Mouse (Mus musculus): ENCODE results near the gene Atxn10. TPM values are rescaled to one million over a fixed set of nuclear protein-coding genes. Genes with fewer than 3 reads are reported as not detected.

The Atxn10 gene
- polyA plus RNA-seq, 1 experiment = 216 TPM

DNA sequence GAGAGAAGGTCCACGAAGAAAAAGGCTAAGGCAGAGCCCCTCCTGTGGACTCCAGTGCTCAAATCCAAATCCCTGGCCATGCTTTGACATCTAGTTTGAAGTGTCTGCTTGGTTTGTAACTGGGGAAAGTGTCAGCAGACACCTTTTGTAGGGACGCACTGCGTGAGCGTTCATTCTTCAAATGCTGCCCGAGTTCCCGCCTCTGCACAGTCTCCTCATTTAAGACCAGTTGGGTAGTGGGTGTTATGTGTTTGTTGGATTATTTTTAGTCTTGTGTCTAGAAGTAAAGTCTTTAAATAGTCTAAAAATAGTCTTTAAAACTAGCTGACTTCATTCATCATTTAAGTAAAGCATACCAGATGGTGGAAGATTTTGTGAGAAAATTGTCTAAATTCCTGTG lies 92.1 kb downstream of the Atxn10 start:
- peaks cover 20% of the 10 kb centered on the region for H3K79me2 ChIP-seq (ENCODE audit: control insufficient read depth, insufficient read depth)
- H3K27me3 ChIP-seq (ENCODE audit: control insufficient read depth, insufficient read depth, insufficient read length) = no peaks in the 10 kb centered on the region
- no peak overlapping the region for H3ac ChIP-seq (ENCODE audit: control insufficient read depth, insufficient read length)
- no peak overlapping the region for H3K4me3 ChIP-seq
- H3K4me2 ChIP-seq (ENCODE audit: low read depth) = no peak overlapping the region
- TF ChIP-seq CEBPB (IDR thresholded peaks at IDR 0.05; ENCODE audit: insufficient read depth, poor library complexity, severe bottlenecking) (no peak), REST (IDR thresholded peaks at IDR 0.05; ENCODE audit: insufficient read depth, insufficient read length) (no peak), TCF3 (IDR thresholded peaks at IDR 0.05; ENCODE audit: insufficient read length, low read depth) (no peak), MAX (IDR thresholded peaks at IDR 0.05; ENCODE audit: low read depth) (no peak), USF1 (IDR thresholded peaks at IDR 0.05; ENCODE audit: low read depth) (no peak), POLR2AphosphoS2 (IDR thresholded peaks at IDR 0.05; ENCODE audit: insufficient read length, low read depth) (no peak), E2F4 (IDR thresholded peaks at IDR 0.05; ENCODE audit: insufficient read depth) (no peak), MYOG (IDR thresholded peaks at IDR 0.05; ENCODE audit: control insufficient read depth in 1 of 3, insufficient read depth in 1 of 3, insufficient read length in 2 of 3, low read depth in 2 of 3) (no peak), POLR2A (IDR thresholded peaks at IDR 0.05; ENCODE audit: insufficient read length, low read depth) (no peak), SRF (IDR thresholded peaks at IDR 0.05; ENCODE audit: control insufficient read depth, insufficient read length, low read depth) (no peak), MYOD1 (IDR thresholded peaks at IDR 0.05; ENCODE audit: control insufficient read depth in 1 of 3, insufficient read length in 2 of 3, low read depth in 2 of 3) (no peak), TCF12 (IDR thresholded peaks at IDR 0.05; ENCODE audit: insufficient read depth, poor library complexity, severe bottlenecking) (no peak)
- H3K36me3 ChIP-seq (ENCODE audit: control insufficient read depth, insufficient read depth) = no peaks in the 10 kb centered on the region

DNA sequence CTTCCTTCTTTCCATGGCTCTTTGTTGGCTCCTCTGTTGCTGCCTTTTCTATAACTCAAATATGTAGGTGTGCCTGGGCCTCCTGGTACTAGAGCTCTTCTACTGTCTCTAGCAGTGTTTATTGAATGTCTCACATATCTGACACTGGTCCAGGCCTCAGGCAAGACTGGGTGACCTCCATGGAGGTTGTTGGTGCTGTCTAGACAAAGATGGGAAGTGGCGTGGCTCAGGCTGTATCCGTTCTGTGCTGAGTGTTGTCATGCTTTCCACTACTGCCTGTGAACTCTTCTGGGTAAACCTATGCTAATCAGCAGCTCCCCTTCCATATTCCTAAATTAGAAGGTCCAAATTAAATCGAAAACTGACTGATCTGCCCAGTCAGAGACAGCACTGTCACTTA lies 106.5 kb downstream of the Atxn10 start:
- Histone ChIP-seq H3K79me2 (ENCODE audit: control insufficient read depth, insufficient read depth) (no peaks in the 10 kb centered on the region), H3K27me3 (ENCODE audit: control insufficient read depth, insufficient read depth, insufficient read length) (no peaks in the 10 kb centered on the region), H3K36me3 (ENCODE audit: control insufficient read depth, insufficient read depth) (peaks cover 28% of the 10 kb centered on the region), H3ac (ENCODE audit: control insufficient read depth, insufficient read length) (no peak overlapping the region), H3K4me3 (no peak overlapping the region), H3K4me2 (ENCODE audit: low read depth) (no peak overlapping the region)
- TF ChIP-seq TCF12 (IDR thresholded peaks at IDR 0.05; ENCODE audit: insufficient read depth, poor library complexity, severe bottlenecking) = no peak
- TF ChIP-seq E2F4 (IDR thresholded peaks at IDR 0.05; ENCODE audit: insufficient read depth) = no peak
- TF ChIP-seq MAX (IDR thresholded peaks at IDR 0.05; ENCODE audit: low read depth) = no peak
- TF ChIP-seq MYOG (IDR thresholded peaks at IDR 0.05; ENCODE audit: control insufficient read depth in 1 of 3, insufficient read depth in 1 of 3, insufficient read length in 2 of 3, low read depth in 2 of 3) = no peak
- no peak for TF ChIP-seq POLR2A (IDR thresholded peaks at IDR 0.05; ENCODE audit: insufficient read length, low read depth)
- no peak for TF ChIP-seq MYOD1 (IDR thresholded peaks at IDR 0.05; ENCODE audit: control insufficient read depth in 1 of 3, insufficient read length in 2 of 3, low read depth in 2 of 3)
- TF ChIP-seq POLR2AphosphoS2 (IDR thresholded peaks at IDR 0.05; ENCODE audit: insufficient read length, low read depth) = no peak
- no peak for TF ChIP-seq SRF (IDR thresholded peaks at IDR 0.05; ENCODE audit: control insufficient read depth, insufficient read length, low read depth)
- no peak for TF ChIP-seq USF1 (IDR thresholded peaks at IDR 0.05; ENCODE audit: low read depth)
- TF ChIP-seq CEBPB (IDR thresholded peaks at IDR 0.05; ENCODE audit: insufficient read depth, poor library complexity, severe bottlenecking) = no peak
- TF ChIP-seq REST (IDR thresholded peaks at IDR 0.05; ENCODE audit: insufficient read depth, insufficient read length) = no peak
- TF ChIP-seq TCF3 (IDR thresholded peaks at IDR 0.05; ENCODE audit: insufficient read length, low read depth) = no peak

DNA sequence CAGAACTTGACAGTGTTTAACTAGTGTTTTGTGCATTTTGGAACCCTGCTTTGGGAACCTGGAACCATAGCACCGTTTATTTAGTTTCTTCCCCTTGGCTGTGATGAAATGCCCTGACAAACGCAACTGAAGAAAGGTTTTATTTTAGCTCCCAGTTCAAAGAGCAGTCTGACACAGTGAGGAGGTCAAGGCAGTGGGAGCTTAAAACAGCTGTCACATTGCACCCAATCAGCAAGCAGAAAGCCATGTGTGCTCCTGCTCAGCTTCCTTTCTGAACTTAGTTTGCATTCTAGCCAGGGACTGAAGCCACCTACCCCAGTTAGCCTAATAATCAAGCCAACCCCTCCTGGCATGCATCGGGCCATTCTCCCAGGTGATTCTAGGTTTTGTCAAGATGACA lies 110.6 kb downstream of the Atxn10 start:
- Histone ChIP-seq H3K27me3 (ENCODE audit: control insufficient read depth, insufficient read depth, insufficient read length) (no peaks in the 10 kb centered on the region), H3K4me2 (ENCODE audit: low read depth) (no peak overlapping the region), H3K4me3 (no peak overlapping the region), H3K36me3 (ENCODE audit: control insufficient read depth, insufficient read depth) (peaks cover 22% of the 10 kb centered on the region), H3ac (ENCODE audit: control insufficient read depth, insufficient read length) (no peak overlapping the region), H3K79me2 (ENCODE audit: control insufficient read depth, insufficient read depth) (no peaks in the 10 kb centered on the region)
- TF ChIP-seq MAX (IDR thresholded peaks at IDR 0.05; ENCODE audit: low read depth) (no peak), TCF3 (IDR thresholded peaks at IDR 0.05; ENCODE audit: insufficient read length, low read depth) (no peak), USF1 (IDR thresholded peaks at IDR 0.05; ENCODE audit: low read depth) (no peak), E2F4 (IDR thresholded peaks at IDR 0.05; ENCODE audit: insufficient read depth) (no peak), REST (IDR thresholded peaks at IDR 0.05; ENCODE audit: insufficient read depth, insufficient read length) (no peak), TCF12 (IDR thresholded peaks at IDR 0.05; ENCODE audit: insufficient read depth, poor library complexity, severe bottlenecking) (no peak), CEBPB (IDR thresholded peaks at IDR 0.05; ENCODE audit: insufficient read depth, poor library complexity, severe bottlenecking) (no peak), MYOD1 (IDR thresholded peaks at IDR 0.05; ENCODE audit: control insufficient read depth in 1 of 3, insufficient read length in 2 of 3, low read depth in 2 of 3) (no peak), POLR2A (IDR thresholded peaks at IDR 0.05; ENCODE audit: insufficient read length, low read depth) (no peak), SRF (IDR thresholded peaks at IDR 0.05; ENCODE audit: control insufficient read depth, insufficient read length, low read depth) (no peak), MYOG (IDR thresholded peaks at IDR 0.05; ENCODE audit: control insufficient read depth in 1 of 3, insufficient read depth in 1 of 3, insufficient read length in 2 of 3, low read depth in 2 of 3) (no peak), POLR2AphosphoS2 (IDR thresholded peaks at IDR 0.05; ENCODE audit: insufficient read length, low read depth) (no peak)

DNA sequence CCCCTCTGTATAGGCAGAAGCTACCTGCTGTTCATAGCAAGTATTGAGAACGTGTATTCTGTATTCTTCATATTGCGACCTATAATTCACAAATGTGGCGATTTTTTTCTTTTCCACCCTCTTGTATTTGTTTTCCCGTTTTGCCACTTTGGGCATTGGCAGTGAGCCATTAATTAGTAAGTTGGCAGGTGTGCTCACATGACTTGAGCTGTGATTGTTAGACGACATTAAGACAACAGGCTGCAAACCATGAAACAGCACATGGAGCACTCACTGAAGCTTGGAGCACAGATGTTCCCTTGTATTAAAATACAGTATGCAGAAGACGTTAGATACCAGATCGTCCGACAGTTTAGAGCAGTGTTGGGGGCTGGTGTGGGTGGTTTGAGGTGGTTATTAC lies 120.8 kb downstream of the Atxn10 start:
- no peaks in the 10 kb centered on the region for H3K79me2 ChIP-seq (ENCODE audit: control insufficient read depth, insufficient read depth)
- peaks cover 39% of the 10 kb centered on the region for H3K36me3 ChIP-seq (ENCODE audit: control insufficient read depth, insufficient read depth)
- H3K27me3 ChIP-seq (ENCODE audit: control insufficient read depth, insufficient read depth, insufficient read length) = no peaks in the 10 kb centered on the region
- H3ac ChIP-seq (ENCODE audit: control insufficient read depth, insufficient read length) = no peak overlapping the region
- no peak overlapping the region for H3K4me3 ChIP-seq
- no peak overlapping the region for H3K4me2 ChIP-seq (ENCODE audit: low read depth)
- TF ChIP-seq REST (IDR thresholded peaks at IDR 0.05; ENCODE audit: insufficient read depth, insufficient read length) = no peak
- TF ChIP-seq USF1 (IDR thresholded peaks at IDR 0.05; ENCODE audit: low read depth) = no peak
- no peak for TF ChIP-seq MYOD1 (IDR thresholded peaks at IDR 0.05; ENCODE audit: control insufficient read depth in 1 of 3, insufficient read length in 2 of 3, low read depth in 2 of 3)
- no peak for TF ChIP-seq SRF (IDR thresholded peaks at IDR 0.05; ENCODE audit: control insufficient read depth, insufficient read length, low read depth)
- TF ChIP-seq MAX (IDR thresholded peaks at IDR 0.05; ENCODE audit: low read depth) = no peak
- TF ChIP-seq E2F4 (IDR thresholded peaks at IDR 0.05; ENCODE audit: insufficient read depth) = no peak
- no peak for TF ChIP-seq TCF12 (IDR thresholded peaks at IDR 0.05; ENCODE audit: insufficient read depth, poor library complexity, severe bottlenecking)
- TF ChIP-seq POLR2A (IDR thresholded peaks at IDR 0.05; ENCODE audit: insufficient read length, low read depth) = no peak
- TF ChIP-seq POLR2AphosphoS2 (IDR thresholded peaks at IDR 0.05; ENCODE audit: insufficient read length, low read depth) = no peak
- no peak for TF ChIP-seq TCF3 (IDR thresholded peaks at IDR 0.05; ENCODE audit: insufficient read length, low read depth)
- no peak for TF ChIP-seq MYOG (IDR thresholded peaks at IDR 0.05; ENCODE audit: control insufficient read depth in 1 of 3, insufficient read depth in 1 of 3, insufficient read length in 2 of 3, low read depth in 2 of 3)
- TF ChIP-seq CEBPB (IDR thresholded peaks at IDR 0.05; ENCODE audit: insufficient read depth, poor library complexity, severe bottlenecking) = no peak

All from myocyte (in vitro differentiated cells).